Mouse (Mus musculus) kidney, postnatal 25 days (tissue): ENCODE data around the gene Ctnna3.
A peak's percentile ranks its signal among the peaks of the same experiment; 100 is the strongest.

ENCODE experiments used
- DNase-seq, 2 experiments: peaks; one replicate each; pipeline ENCODE4 v3.0.0; 2021; ENCODE audit warnings: mixed read lengths in 2 of 2

Ctnna3 gene

DNA sequence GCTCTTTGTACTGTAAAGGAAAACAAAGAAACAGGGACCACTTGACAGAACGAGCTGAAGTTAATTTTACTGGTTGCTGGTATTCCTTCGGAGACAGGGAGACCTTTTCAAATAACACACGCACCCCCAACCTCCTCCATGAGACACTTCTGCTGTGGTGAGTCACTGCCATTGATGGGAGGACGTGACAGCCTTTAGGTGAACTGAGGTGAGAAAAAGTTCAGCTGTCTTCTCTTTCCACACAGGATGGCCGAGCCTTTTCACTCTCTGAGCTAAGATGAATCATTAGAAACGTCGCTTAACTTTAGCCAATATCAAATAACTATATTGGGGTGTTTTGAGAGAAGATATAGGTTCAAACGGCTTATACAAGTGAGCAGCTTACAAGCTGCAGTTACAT lies 102.5 kb downstream of the Ctnna3 start:
- no peak for DNase-seq

GRCm38 (mm10) chr10:63541754-63542153 lies 111.9 kb downstream of the Ctnna3 start:
- peak; percentile 6 to 46 for DNase-seq

DNA sequence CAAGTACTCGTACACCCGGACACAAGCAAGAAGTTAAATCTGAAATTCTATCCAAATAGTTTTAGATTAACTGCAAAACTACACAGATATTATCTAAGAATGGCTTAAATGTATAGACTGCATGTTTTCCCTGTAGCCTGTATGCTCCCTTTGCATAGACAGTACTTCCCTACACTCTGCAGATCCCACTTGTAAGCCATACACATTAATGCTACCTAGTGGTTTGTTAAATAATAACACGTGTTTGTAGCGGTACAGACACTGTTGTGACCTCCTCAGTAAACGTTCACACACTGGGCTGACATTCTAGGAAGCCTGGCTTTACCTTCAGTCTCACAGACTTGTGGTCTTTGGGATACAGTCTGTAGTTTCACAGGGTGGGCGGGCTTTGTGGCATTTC lies 112.6 kb downstream of the Ctnna3 start:
- no peak for DNase-seq

DNA sequence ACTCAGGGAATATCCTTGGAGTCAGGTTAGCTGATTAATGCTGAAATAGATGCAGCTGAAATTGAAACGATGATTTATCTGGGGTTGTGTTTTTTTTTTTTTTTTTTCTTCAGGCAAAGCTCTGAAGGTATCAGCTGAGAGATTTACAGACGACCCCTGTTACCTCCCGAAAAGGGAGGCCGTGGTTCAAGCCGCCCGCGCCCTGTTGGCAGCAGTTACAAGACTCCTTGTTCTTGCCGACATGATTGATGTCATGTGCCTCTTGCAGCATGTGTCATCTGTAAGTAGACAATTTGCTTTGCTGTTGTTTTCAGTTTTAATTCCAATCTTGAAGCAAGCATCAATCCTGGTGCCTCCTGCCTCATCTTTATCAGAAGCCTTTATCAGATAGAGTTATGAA lies 136.8 kb downstream of the Ctnna3 start:
- no peak for DNase-seq

GRCm38 (mm10) chr10:63571561-63571960 lies 141.7 kb downstream of the Ctnna3 start:
- no peak for DNase-seq

DNA sequence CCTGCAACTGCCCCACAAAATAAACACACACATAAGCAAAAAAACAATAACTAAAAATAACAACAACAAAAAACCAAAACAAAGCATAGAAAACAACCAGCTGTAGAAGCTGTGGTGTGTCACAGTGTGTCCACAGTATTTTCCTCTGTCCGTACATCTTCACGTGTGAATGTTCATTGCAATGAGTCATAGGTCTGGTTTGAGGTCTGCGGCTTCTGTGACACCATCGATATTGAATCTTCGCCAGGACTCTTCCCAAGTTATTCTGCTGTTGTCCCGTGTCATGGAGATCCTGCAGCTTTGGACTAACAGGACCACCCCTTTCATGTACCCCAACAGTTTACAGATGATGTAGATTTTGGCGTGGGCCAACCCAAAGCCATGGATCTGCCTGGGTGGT lies 143.0 kb downstream of the Ctnna3 start:
- DNase-seq: no peak

GRCm38 (mm10) chr10:63574100-63574609 lies 144.3 kb downstream of the Ctnna3 start:
- DNase-seq: peak in 1 of 2 experiments; percentile 7

GRCm38 (mm10) chr10:63582608-63583007 lies 152.7 kb downstream of the Ctnna3 start:
- DNase-seq: peak; percentile 61 to 82

- DNase-seq: no peak
Measured at GRCm38 (mm10) chr10:63583798-63584374, 154.0 kb downstream of the Ctnna3 start.

- DNase-seq: no peak
Measured at GRCm38 (mm10) chr10:63599417-63599816, 169.5 kb downstream of the Ctnna3 start.

DNA sequence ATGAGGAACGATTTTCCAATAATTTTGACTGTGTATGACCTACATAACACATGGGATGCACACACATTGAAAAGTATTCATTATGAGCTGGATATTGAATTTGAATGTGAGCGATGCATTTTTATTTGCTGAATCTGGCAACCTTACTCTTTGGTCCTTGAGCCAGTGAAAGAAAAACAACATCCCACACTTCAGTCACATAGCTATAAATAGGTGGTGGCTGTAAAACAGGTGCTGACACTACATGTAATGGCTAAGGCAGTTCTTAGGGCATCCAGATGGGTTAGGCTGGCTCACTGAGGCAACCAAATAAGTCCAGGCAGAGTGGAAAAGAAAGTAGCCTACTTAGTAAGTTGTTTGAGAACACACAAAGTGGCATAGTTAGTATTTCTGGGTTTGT lies 171.3 kb downstream of the Ctnna3 start:
- no peak for DNase-seq

GRCm38 (mm10) chr10:63628546-63628945 lies 198.6 kb downstream of the Ctnna3 start:
- no peak for DNase-seq

DNA sequence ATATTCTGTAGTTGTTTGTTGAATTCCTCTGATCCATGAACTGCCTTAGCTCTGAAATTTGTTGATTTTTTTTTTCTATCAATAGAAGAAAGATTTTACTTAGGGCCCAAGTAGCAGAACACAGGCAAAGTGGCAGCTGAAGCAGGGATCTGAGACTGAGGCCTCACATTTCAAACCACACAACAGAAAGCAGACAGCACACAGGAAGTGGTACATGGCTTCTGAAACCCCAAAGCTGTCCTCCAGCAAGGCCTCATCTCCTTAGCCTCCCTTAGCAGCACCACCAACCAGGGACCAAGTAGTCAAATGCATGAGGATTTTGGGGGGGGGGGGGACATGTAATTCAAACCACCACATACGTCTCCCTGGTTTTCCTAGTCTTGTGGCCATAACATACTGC lies 204.0 kb downstream of the Ctnna3 start:
- no peak for DNase-seq

DNA sequence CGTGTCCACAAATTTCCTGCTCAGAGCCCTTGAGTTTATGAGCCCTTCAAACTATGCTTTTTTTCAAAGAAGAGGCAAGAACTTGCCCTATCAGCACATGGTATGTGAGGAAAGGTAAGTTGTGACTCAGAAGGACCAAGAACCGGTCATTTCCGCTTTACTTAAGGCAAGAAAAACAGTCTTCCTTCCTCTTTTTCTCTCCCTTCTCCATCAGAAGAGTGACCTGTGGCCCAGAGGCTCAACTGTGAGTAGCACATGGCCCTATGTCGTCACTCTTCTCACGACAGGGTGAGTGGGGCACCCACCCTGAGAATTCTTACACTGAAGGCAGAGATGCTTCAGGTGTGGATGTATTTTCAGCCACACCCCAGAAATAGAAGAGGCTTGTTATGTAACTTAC lies 208.1 kb downstream of the Ctnna3 start:
- DNase-seq: no peak

DNA sequence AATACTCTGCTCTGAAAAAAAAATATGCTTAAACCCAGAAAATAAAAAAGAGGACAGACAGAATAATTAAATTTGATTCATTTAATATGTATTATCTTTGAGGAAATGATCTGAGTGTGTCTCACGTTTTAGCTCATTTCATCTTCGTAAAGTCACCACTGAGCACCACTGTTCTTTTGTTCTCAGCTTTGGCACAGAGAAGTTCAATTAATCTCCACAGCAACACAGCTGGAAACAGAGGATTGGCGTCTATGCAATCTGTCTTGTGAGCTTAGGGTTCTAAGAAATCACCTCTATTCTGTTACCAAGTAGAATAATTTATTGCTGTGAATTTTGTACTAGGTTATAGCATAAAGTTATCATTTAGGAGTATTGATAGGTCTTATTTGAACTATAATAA lies 217.4 kb downstream of the Ctnna3 start:
- no peak for DNase-seq

DNA sequence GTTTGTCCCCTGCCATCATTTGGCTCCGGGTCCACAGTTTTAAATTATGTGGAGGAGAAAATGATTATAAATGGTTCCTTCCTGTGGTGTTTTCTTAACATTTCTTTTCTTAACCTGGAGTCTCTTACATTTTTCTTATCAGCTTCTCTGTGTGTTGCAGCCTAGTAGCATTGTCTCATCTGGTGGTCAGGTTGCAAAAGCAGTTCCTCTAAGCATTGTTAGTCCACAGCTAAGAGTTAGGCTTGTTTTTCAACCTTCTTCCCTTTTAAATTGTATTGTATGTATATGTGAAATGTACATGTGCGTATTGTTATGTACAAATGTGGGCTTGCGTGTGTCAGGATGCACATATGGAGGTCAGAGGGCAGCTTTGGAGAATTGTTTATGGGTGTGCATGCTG lies 220.4 kb downstream of the Ctnna3 start:
- DNase-seq: no peak

- DNase-seq: no peak
Measured at GRCm38 (mm10) chr10:63652887-63653286, 223.0 kb downstream of the Ctnna3 start.

DNA sequence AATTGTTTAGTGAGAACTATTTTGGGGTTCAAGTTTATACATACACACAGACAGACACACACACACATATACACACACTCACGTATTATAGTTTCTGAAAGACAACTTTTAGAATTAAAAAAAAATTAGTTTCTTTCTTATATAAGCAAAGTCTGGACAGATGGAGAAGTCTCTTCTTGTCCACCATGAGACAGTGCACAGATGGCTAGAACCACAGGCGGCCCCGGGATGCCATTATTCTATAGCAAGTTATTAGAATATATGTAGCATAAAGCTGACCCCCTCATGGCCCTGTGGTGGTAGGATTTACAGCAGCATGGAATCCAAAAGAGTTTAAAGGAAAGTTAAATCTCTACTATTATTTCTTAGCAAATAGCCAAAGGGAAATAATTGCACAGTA lies 223.7 kb downstream of the Ctnna3 start:
- no peak for DNase-seq

GRCm38 (mm10) chr10:63654560-63654959 lies 224.7 kb downstream of the Ctnna3 start:
- DNase-seq: no peak

DNA sequence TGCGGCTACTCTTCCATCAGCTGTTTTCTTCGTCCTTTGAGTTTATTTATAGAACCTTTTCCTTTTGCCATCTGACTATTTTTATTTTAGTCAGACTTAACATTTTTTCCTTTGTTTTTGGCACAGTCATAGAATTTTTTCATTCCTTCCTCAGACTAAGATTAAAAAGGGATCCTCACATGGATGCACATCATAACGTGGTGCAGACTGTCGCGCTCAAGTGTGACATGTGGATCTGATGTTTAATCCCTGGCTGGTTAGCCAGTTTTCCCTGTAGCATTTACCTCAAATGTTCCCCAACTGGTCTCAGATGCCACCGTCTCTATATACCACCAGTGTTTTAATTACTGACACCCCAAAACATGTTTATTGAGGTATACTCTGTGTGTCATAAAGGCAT lies 246.4 kb downstream of the Ctnna3 start:
- no peak for DNase-seq

DNA sequence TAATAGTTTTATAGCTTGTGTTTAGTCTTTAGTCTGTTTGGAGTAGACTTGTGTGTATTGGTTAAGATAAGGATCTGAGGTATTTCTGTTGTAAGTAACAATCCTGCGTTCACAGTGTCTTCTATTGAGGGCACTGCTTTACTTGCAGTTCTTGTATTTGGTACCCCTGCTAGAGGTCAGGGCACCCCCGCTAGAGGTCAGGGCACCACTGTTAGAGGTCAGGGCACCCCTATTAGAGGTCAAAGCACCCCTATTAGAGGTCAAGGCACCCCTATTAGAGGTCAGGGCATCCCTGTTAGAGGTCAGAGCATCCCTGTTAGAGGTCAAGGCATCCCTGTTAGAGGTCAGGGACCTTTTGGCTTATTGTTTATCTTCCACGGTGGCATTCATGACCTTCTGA lies 259.3 kb downstream of the Ctnna3 start:
- DNase-seq: no peak

GRCm38 (mm10) chr10:63689651-63690050 lies 259.8 kb downstream of the Ctnna3 start:
- no peak for DNase-seq

DNA sequence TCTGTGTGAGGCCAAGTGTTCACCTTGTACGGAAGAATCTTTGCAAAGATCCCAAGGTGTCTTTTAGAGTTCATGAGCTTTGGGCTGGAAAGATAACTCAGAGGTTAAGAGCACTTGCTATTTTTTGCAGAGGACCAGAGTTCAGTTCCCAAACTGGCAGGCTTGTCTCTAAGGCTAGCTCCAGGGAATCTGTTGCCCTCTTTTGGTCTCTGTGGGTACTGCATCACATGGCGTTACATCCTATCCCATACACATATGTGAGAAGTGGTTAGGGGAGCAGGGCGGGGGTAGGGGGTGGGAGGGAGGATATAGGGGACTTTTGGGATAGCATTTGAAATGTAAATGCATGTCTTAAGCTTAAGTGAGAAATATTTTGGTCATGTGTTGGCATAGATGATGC lies 262.1 kb downstream of the Ctnna3 start:
- peak in 1 of 2 experiments; percentile 20 for DNase-seq

- DNase-seq: no peak
Measured at GRCm38 (mm10) chr10:63710211-63710610, 280.3 kb downstream of the Ctnna3 start.

DNA sequence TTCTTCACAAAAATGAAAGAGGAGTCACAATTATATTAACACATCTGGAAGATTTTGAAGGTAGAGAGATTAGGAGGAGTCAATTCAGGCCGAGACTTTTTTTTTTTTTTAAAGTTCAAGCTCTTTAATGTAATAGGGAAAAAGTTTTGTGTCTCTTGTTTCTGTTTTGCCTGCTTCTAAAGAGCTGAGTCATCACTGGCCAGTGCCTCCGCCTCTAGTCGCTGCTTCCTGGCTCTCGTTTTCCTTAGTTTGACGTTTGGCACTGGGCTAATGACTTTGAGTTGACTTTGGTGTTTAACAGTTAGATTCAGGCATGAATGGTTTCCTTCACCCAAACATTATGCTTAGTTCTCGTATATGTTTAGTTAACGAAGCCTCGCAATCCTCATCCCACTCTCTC lies 282.6 kb downstream of the Ctnna3 start:
- no peak for DNase-seq
